Mouse (Mus musculus) midbrain, embryonic 15.5 days (tissue): ENCODE data around the gene Idh3b. TPM values are rescaled to one million over a fixed set of nuclear protein-coding genes. Genes with fewer than 3 reads are reported as not detected.

Experiments used
- ATAC-seq: fragments of 200-750 bp; cut with Nextera tagmentation; replicated peaks from 2 replicates; pipeline ENCODE4 v1.8.0; 2017; ENCODE audit warnings: moderate TSS enrichment
- H3K27ac ChIP-seq: fragments of 300-500 bp; sonication (generic); 2 replicates; pipeline ENCODE4 v1.5.1; 2015; ENCODE audit warnings: mild to moderate bottlenecking, inconsistent platforms
- H3K27me3 ChIP-seq: fragments of 300-500 bp; sonication (generic); replicated peaks from 2 replicates; pipeline ENCODE4 v1.6.1; 2015; ENCODE audit warnings: inconsistent platforms
- H3K36me3 ChIP-seq: fragments of 300-500 bp; sonication (generic); replicated peaks from 2 replicates; pipeline ENCODE4 v1.6.1; 2015; ENCODE audit warnings: inconsistent platforms
- H3K4me1 ChIP-seq: fragments of 300-500 bp; sonication (generic); 2 replicates; pipeline ENCODE4 v1.6.1; 2015; ENCODE audit warnings: inconsistent platforms
- H3K4me2 ChIP-seq: fragments of 300-500 bp; sonication (generic); 2 replicates; pipeline ENCODE4 v1.6.1; 2015; ENCODE audit warnings: inconsistent platforms, mild to moderate bottlenecking, moderate library complexity
- H3K4me3 ChIP-seq: fragments of 300-500 bp; sonication (generic); 2 replicates; pipeline ENCODE4 v1.5.1; 2015; ENCODE audit warnings: mild to moderate bottlenecking, inconsistent platforms
- H3K9ac ChIP-seq: fragments of 300-500 bp; sonication (generic); 2 replicates; pipeline ENCODE4 v1.6.1; 2015; ENCODE audit warnings: mild to moderate bottlenecking, inconsistent platforms
- H3K9me3 ChIP-seq: fragments of 300-500 bp; sonication (generic); 2 replicates; pipeline ENCODE4 v1.6.1; 2016; ENCODE audit warnings: inconsistent platforms
- WGBS: fragments of 180-500 bp; shearing (Covaris S2); methylation state at CpG from one replicate; pipeline ENCODE4 v1.1.7; 2015; ENCODE audit warnings: mixed read lengths; 5-methylcytosine and 5-hydroxymethylcytosine counted together
- polyA plus RNA-seq: library from polyadenylated mRNA; unstranded; fragments of >200 nt; fragmentation: Nextera tagmentation; extraction: Ambion mirVana; gene quantifications from 2 replicates; pipeline ENCODE4 v1.2.1, GENCODE M21; 2015

The Idh3b gene
- 184 and 188 TPM in 2 replicates for polyA plus RNA-seq

DNA sequence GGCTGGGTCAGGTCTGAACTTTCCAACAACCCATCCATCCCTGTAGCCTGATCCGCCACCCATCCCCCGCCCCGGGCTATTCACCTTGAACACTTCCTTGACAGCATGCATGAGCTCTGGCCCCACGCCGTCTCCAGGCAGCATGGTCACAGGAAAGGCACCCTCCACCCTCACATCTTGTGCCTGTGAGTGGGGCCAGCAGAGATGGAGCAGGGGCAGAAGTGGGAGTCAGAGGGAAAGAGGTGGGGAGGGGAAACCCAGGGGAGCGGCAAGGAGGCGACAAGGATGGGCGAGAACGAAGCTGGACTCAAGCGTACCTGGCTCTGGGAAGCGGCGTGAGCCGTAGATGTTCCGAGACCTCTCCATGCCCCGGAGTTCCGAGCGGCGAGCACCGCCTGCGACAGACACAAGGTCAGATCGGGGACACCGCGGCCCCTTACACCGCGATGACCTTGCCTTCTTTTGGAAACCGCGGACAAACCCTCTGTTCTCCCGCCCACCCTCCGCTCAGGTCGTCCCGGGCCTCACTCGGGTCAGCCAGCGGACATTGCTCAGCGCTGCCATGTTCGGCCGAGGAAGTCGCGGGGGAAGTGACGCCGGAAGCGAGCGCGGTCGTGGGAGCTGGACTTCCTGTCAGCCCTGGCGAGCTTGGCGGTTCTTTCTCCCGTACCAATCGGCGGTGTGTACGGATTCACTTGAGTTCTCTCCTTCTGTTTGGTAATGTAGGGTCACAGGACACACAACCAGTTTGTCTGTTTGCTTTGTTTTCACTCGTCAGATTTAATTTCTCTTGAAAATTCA, at the start of gene Idh3b:
Gene Idh3b (minus strand): TSS at position 694 of the 801 bp plus-strand sequence.
- peak within 1 kb of the TSS; percentile 74 for H3K27ac ChIP-seq
- H3K36me3 ChIP-seq = peaks cover 22% of the 10 kb centered on the region
- peak within 1 kb of the TSS; percentile 81 for H3K9ac ChIP-seq
- H3K4me3 ChIP-seq = peak within 1 kb of the TSS; percentile 83
- H3K9me3 ChIP-seq = no peaks in the 10 kb centered on the region
- H3K4me2 ChIP-seq = peak within 1 kb of the TSS; percentile 98
- WGBS = under 1% methylated on average over 51 of the region's 51 CpGs
- H3K4me1 ChIP-seq = peaks cover 16% of the 10 kb centered on the region
- H3K27me3 ChIP-seq = no peaks in the 10 kb centered on the region
- ATAC-seq = peak; percentile 93

DNA sequence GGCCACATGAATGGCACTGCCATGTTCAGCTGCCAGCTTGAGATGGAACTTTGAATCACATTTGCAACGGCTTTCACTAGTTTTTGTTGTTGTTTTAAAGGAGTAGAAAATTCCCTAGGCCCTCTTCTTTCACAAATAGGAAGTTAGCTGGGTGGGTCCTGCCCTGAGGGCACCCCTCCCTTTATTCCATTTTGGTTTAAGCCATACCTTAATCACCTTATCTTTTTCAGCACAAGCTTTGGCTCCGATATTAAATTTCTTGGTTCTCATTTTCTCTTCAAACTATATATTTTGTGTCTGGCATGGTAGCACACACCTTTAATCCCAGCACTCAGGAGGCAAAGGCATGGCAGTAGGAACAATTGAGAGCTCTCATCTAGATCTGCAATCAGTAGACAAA, 45.2 kb upstream of the Idh3b start:
- no peak for ATAC-seq
- H3K4me1 ChIP-seq = no peaks in the 10 kb centered on the region

DNA sequence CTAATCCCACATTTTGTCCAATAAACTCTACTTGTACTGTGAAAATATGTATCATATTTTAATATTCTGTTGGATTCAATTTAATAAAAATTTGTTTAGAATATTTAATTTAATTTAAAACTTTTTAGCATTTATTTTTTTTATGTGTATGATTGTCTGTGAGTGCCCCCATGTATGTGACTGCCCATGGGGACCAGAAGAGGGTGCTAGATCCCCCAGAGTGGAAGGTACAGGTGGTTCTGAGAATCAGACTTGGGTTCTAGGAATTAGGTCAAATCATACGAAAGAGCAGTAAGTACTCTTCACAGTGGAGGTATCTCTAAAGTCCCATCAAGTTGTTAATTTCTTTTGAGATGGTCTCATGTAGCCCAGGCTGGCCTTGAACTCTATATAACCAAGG, 42.7 kb upstream of the Idh3b start:
- H3K27ac ChIP-seq = no peak overlapping the region
- no peaks in the 10 kb centered on the region for H3K27me3 ChIP-seq
- no peak overlapping the region for H3K9ac ChIP-seq
- no peak overlapping the region for H3K4me2 ChIP-seq
- 67% methylated on average over 1 of the region's 1 CpGs for WGBS
- no peaks in the 10 kb centered on the region for H3K4me1 ChIP-seq
- H3K4me3 ChIP-seq = no peak overlapping the region
- H3K36me3 ChIP-seq = no peaks in the 10 kb centered on the region
- ATAC-seq = no peak
- no peaks in the 10 kb centered on the region for H3K9me3 ChIP-seq

More for the DNA sequence above, 45.2 kb upstream of the Idh3b start:
- H3K36me3 ChIP-seq = no peaks in the 10 kb centered on the region
- H3K27me3 ChIP-seq = no peaks in the 10 kb centered on the region
- H3K9me3 ChIP-seq = no peaks in the 10 kb centered on the region
- WGBS = 84% methylated on average over 2 of the region's 2 CpGs
- H3K4me3 ChIP-seq = no peak overlapping the region
- H3K4me2 ChIP-seq = no peak overlapping the region
- no peak overlapping the region for H3K27ac ChIP-seq
- no peak overlapping the region for H3K9ac ChIP-seq

DNA sequence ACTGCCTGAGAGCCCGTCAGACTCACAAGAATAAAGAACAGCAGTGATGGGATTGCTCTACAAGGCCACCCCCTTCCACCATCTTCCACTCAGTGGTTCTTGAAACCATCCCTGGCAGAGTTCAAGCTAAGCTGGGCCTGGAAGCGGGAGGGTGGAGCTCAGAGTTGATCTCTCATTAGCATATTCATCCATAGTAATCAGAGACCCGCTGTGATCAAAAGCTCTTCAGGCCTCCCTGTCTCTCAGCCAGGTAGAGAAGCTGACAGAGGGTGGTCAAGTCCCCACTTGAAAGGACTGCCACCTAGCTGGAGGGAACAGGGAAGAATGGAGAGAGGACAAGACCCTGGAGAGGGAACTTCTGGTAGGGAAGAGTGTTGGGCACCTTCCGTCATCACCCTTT, 18.7 kb upstream of the Idh3b start:
- Histone ChIP-seq H3K27me3 (no peaks in the 10 kb centered on the region), H3K4me3 (no peak overlapping the region), H3K4me1 (no peaks in the 10 kb centered on the region), H3K9me3 (no peaks in the 10 kb centered on the region), H3K4me2 (no peak overlapping the region), H3K36me3 (no peaks in the 10 kb centered on the region; the same call in 1 of the 2 replicates), H3K9ac (no peak overlapping the region), H3K27ac (no peak overlapping the region)
- no peak for ATAC-seq
- 50% methylated on average over 4 of the region's 4 CpGs for WGBS

DNA sequence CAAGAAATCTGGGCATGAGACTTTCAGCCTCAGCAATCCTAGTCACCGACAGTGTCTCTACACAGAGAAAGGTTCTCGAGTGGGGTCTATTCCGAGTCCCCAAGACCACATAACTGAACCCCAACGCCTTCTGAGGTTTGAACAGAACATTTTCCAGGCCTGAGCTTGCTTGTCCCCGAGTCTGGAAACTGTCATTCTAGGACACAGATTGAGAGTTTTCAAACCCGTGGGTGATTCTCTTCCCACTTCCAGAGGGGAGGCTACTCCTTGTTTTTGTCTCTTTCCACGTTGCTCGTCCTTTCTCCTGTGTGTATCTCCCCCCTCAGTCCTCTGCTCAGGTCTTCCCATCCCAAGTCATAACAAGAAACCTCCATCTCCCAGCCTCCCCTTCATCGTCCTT, 13.2 kb upstream of the Idh3b start:
- Histone ChIP-seq H3K4me2 (no peak overlapping the region), H3K9me3 (no peaks in the 10 kb centered on the region), H3K4me1 (peaks cover 31% of the 10 kb centered on the region), H3K27me3 (no peaks in the 10 kb centered on the region; the same call in 1 of the 2 replicates), H3K27ac (no peak overlapping the region), H3K36me3 (no peaks in the 10 kb centered on the region), H3K9ac (no peak overlapping the region), H3K4me3 (no peak overlapping the region)
- WGBS = 86% methylated on average over 9 of the region's 9 CpGs
- ATAC-seq = no peak

DNA sequence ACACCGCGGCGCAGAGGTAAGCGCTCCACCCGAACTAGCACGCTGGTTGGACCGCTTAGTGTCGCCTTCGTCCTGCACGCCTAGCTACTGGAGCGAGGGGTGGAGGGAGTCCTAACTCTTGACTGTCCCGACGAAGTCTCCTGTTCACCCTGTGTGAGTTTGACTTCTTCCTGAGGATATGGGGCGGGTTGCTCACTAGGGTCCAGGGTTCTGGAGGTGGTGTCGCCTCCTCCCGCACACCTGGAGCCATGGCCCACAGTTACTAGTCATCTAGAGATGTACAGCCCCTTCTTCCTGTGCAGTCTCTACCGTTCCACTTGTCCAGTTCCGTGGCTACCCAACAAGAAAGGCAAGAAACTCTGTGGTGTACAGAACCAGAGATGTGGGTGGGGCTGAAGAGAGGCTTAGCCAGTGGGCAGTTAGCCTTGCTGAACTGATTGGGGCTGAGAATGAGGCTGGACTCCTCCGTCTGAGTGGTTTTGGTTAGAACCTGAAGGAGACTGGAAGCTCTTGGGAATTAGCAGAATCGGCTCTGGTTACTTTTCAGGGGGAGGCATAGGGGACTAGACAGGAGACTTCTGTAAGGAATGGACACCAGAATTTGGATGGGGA, 11.9 kb upstream of the Idh3b start:
- peak; percentile 43; the same call in 1 of the 2 replicates for ATAC-seq
- H3K4me3 ChIP-seq = peak overlapping the region; percentile 74
- no peaks in the 10 kb centered on the region for H3K9me3 ChIP-seq
- no peaks in the 10 kb centered on the region for H3K36me3 ChIP-seq
- H3K4me2 ChIP-seq = peak overlapping the region; percentile 72
- H3K27ac ChIP-seq = no peak overlapping the region
- H3K27me3 ChIP-seq = no peaks in the 10 kb centered on the region; the same call in 1 of the 2 replicates
- peak overlapping the region; percentile 79 for H3K9ac ChIP-seq
- H3K4me1 ChIP-seq = peaks cover 33% of the 10 kb centered on the region
- 3% methylated on average over 20 of the region's 20 CpGs for WGBS

DNA sequence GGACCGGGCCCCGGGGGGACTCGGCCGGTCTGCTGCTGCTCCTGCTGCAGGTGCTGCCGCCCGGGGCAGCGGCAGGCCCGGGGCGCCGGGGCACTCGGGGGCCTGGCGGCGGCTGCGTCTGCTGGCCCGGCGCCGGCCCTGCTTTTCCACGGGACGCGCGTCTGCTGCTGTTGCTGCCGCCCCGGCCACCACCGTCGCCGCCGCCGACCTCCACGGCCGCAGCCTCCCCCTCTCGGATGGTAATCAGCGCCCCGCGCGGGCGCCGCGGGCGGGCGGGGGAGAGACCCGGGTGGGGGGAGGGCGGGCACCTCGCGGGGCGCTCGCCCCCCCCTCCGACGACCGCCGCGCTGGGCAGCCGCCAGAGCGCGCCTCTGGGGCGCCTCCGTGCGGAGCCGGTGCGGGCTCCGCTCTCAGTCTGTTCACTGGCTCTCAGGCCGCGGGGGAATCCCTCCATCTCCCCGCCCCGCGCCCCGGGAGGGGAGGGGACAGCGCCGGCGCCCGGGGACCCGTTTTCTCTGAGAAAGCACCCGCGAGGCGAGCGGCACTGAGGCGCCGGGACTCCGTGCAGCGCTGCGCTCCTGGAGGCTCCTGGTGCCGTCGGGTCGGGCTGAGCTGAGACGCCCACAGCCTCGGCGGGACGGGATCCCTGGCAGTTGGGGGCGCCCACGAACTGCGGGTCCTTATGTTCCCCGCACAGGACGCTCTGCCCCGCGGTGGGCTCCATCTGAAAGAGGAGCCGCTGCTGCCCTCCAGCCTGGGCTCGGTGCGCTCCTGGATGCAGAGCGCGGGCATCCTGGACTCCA, 11.2 kb upstream of the Idh3b start:
- under 1% methylated on average over 63 of the region's 99 CpGs for WGBS
- peak overlapping the region; percentile 74 for H3K4me3 ChIP-seq
- H3K4me2 ChIP-seq = peak overlapping the region; percentile 72
- peak; percentile 71 for ATAC-seq
- no peaks in the 10 kb centered on the region for H3K9me3 ChIP-seq
- peak overlapping the region; percentile 82 for H3K27ac ChIP-seq
- H3K9ac ChIP-seq = peak overlapping the region; percentile 79
- peaks cover 37% of the 10 kb centered on the region for H3K4me1 ChIP-seq
- no peaks in the 10 kb centered on the region; the same call in 1 of the 2 replicates for H3K27me3 ChIP-seq
- no peaks in the 10 kb centered on the region for H3K36me3 ChIP-seq

DNA sequence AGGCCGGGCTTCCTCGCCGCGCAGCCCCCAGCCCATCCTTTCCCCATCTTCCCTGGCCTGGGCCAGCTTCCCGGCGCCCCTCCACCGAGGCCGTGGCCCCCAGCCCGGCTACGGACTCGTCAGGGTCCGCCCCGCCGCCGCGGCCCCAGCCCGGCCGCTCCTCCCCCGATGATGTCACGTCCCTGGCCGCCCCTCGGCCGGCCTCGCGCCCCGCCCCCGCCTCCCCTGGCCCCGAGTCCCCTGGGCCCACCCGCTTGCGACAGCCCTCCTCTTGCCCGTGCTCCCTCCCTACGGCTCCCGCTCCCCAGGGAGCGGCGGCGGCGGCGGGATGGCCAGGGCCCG, 10.6 kb upstream of the Idh3b start, which contains the start of gene Ebf4:
Gene Ebf4 (plus strand): TSS at position 234 of the 342 bp plus-strand sequence.
- H3K36me3 ChIP-seq = no peaks in the 10 kb centered on the region
- H3K4me3 ChIP-seq = peak within 1 kb of the TSS; percentile 74
- H3K27ac ChIP-seq = peak within 1 kb of the TSS; percentile 82
- H3K4me2 ChIP-seq = peak within 1 kb of the TSS; percentile 72
- H3K27me3 ChIP-seq = no peaks in the 10 kb centered on the region; the same call in 1 of the 2 replicates
- H3K9me3 ChIP-seq = no peaks in the 10 kb centered on the region
- H3K9ac ChIP-seq = peak within 1 kb of the TSS; percentile 79
- peak; percentile 72 for ATAC-seq
- WGBS = 0% methylated on average over 6 of the region's 39 CpGs
- peaks cover 37% of the 10 kb centered on the region for H3K4me1 ChIP-seq

DNA sequence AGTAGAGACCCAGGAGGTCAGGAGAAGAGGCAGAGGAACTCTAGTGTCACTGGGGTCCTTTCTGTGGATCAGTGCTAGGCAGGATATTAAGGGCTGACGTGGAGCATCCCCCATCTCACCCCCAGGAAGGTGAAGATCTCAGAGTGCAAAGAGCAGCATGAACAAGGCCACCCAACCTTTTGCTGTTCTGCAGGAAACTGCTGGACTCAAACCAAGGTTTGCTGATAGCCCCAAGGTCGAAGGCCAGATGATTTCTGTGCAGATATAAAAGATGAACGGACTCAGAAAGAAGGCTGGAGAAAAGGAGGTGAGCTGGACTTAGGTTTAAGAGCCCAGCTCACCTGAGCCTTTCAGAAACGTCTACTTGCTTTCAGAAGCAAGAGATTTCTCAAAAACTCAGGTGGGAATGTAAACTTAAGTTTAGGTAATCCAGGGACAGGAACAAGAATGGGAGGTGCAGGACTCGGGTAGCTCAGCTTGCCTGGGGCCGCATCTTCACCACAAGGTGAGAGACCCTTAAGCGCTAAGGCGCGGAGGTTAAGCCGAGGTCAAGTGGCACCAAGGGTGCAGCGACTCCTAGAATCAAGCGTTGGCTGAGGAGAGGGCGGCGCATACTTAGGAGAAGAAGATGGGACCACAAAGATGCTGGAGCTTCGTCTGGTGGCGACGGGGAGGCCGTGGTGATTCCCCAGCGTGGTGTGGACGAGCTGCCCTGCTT, 10.0 kb upstream of the Idh3b start:
- no peaks in the 10 kb centered on the region; the same call in 1 of the 2 replicates for H3K27me3 ChIP-seq
- H3K4me3 ChIP-seq = peak overlapping the region; percentile 74
- peaks cover 37% of the 10 kb centered on the region for H3K4me1 ChIP-seq
- H3K27ac ChIP-seq = peak overlapping the region; percentile 82
- H3K9ac ChIP-seq = peak overlapping the region; percentile 79
- no peaks in the 10 kb centered on the region for H3K9me3 ChIP-seq
- H3K36me3 ChIP-seq = no peaks in the 10 kb centered on the region
- no peak; the same call in 1 of the 2 replicates for ATAC-seq
- 7% methylated on average over 20 of the region's 20 CpGs for WGBS
- H3K4me2 ChIP-seq = peak overlapping the region; percentile 72

DNA sequence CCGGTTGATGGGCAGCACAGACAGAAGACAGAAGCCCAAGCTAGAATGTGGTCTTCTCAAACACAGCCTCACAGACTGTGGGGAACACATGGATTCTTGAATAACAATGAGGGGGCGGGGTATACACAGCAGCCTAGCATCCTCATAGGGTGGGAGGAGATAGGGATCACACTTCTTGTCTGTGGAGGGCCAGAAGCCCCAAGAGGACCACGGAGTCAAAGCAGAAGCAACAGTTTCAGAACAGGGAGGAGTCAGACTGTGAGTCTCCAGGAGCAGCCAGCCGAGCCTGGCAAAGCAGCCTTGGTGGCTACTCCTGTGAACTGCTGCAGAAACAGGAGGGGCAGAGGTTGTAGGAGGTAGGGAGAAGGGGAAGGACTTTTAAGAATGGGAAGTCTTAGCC, 9.1 kb upstream of the Idh3b start:
- Histone ChIP-seq H3K27ac (no peak overlapping the region), H3K4me3 (no peak overlapping the region), H3K4me2 (no peak overlapping the region; the same call in 1 of the 2 replicates), H3K36me3 (no peaks in the 10 kb centered on the region), H3K9ac (no peak overlapping the region), H3K9me3 (no peaks in the 10 kb centered on the region), H3K4me1 (peaks cover 37% of the 10 kb centered on the region), H3K27me3 (no peaks in the 10 kb centered on the region; the same call in 1 of the 2 replicates)
- ATAC-seq = 0 out of 2 replicates have a peak, but pooled peaks have one; percentile 16
- 4% methylated on average over 4 of the region's 4 CpGs for WGBS

DNA sequence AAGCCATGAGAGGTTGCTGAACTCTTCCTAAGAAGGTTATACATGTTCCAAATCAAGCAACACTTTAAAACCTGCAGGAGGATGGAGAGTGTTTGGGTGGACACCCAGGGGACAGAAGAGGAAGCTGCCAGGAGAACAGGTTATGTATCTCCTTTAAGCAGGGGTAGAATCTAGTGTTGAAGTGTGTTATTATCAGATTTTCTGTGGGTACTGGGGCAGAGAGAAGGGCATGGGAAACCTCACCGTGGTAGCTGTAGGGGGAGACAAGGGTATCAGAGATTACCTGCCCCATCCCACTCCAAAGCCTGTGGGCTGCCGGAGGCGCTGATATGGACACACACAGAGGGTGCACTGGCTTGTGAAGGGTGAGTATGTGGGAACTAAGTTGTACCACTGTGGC, 8.7 kb upstream of the Idh3b start:
- 45% methylated on average over 3 of the region's 3 CpGs for WGBS
- Histone ChIP-seq H3K9me3 (no peaks in the 10 kb centered on the region), H3K9ac (no peak overlapping the region), H3K27me3 (no peaks in the 10 kb centered on the region; the same call in 1 of the 2 replicates), H3K36me3 (no peaks in the 10 kb centered on the region), H3K4me3 (no peak overlapping the region), H3K4me2 (no peak overlapping the region), H3K27ac (no peak overlapping the region), H3K4me1 (peaks cover 37% of the 10 kb centered on the region)
- ATAC-seq = no peak
